In the genomic region with DNA sequence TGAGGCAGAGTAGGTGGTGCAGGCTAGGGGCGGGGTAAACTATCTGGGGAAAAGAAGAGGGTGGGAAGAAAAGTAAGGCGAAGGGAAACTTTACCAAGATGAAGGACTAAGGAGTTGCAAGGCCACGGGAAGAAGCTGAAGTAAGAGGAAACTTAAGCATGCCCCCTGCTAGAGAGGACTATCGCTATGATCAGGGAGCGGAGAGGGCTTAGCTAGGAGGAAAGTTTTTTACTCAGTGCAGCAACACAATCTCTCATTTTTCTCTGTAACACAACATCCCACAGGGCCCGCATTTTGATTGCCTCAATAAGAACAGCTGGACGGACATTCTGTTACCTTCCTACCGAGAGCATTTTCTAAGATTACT, we compare ENCODE assay signal across 8 mouse cellular contexts. TPM values are rescaled to one million over a fixed set of nuclear protein-coding genes. Genes with fewer than 3 reads are reported as not detected.
A peak's percentile ranks its signal among the peaks of the same experiment; 100 is the strongest.
DNase-seq lines count a peak whose midpoint lies in the region; ATAC-seq and TF ChIP-seq lines count a peak whose summit lies in the region.

No protein-coding gene starts in this region.

- no peak for ATAC-seq in hindbrain, postnatal 0 days
- ATAC-seq in midbrain, embryonic 15.5 days (replicated peaks): no peak

- peak overlapping the region; percentile 97; the same call in 1 of the 2 replicates for H3K27ac ChIP-seq in layer of hippocampus, adult 2 months
- H3K27ac ChIP-seq in embryonic facial prominence, embryonic 10.5 days (replicated peaks): peak overlapping the region; percentile 94
- peak overlapping the region; percentile 64; the same call in 1 of the 2 replicates for H3K27ac ChIP-seq in hindbrain, postnatal 0 days
- H3K27ac ChIP-seq in midbrain, embryonic 15.5 days: peak overlapping the region; percentile 95; the same call in 1 of the 2 replicates

- H3K4me2 ChIP-seq in hindbrain, postnatal 0 days (ENCODE audit: low read depth, low read length): peak overlapping the region; percentile 61
- peak overlapping the region; percentile 50 for H3K4me2 ChIP-seq in midbrain, embryonic 15.5 days

- no peaks in the 10 kb centered on the region; the same call in 1 of the 2 replicates for H3K9me3 ChIP-seq in embryonic facial prominence, embryonic 10.5 days
- no peaks in the 10 kb centered on the region for H3K9me3 ChIP-seq in hindbrain, postnatal 0 days (ENCODE audit: low read length)
- no peaks in the 10 kb centered on the region for H3K9me3 ChIP-seq in midbrain, embryonic 15.5 days

- no peak for DNase-seq in layer of hippocampus, adult 2 months (ENCODE audit: low spot score in 2 of 2)
- no peak for DNase-seq in layer of hippocampus, adult 11-12 months (ENCODE audit: low spot score)
- DNase-seq in embryonic facial prominence, embryonic 10.5 days (ENCODE audit: low spot score): no peak
- no peak for DNase-seq in hindbrain, postnatal 0 days (ENCODE audit: low spot score)
- no peak for DNase-seq in cerebellum, postnatal 4 days (ENCODE audit: low spot score in 2 of 2)
- DNase-seq in cerebellum, adult 18-20 months: no peak
- no peak for DNase-seq in thymus, postnatal 0 days (ENCODE audit: low spot score)

- TF ChIP-seq CTCF in layer of hippocampus, adult 2 months (conservative IDR thresholded peaks at IDR 0.05): no peak
- no peak for TF ChIP-seq CTCF in hindbrain, postnatal 0 days (IDR thresholded peaks at IDR 0.05; ENCODE audit: low read depth)

- no peaks in the 10 kb centered on the region for H3K4me1 ChIP-seq in embryonic facial prominence, embryonic 10.5 days
- no peaks in the 10 kb centered on the region for H3K4me1 ChIP-seq in hindbrain, postnatal 0 days (ENCODE audit: insufficient read depth, low read length)
- H3K4me1 ChIP-seq in midbrain, embryonic 15.5 days: peaks cover 5% of the 10 kb centered on the region; the same call in 1 of the 2 replicates

- peaks cover 12% of the 10 kb centered on the region for H3K36me3 ChIP-seq in embryonic facial prominence, embryonic 10.5 days (replicated peaks)
- no peaks in the 10 kb centered on the region for H3K36me3 ChIP-seq in hindbrain, postnatal 0 days (ENCODE audit: insufficient read depth, low read length)
- H3K36me3 ChIP-seq in midbrain, embryonic 15.5 days (replicated peaks): no peaks in the 10 kb centered on the region

- H3K27me3 ChIP-seq in embryonic facial prominence, embryonic 10.5 days (replicated peaks; ENCODE audit: low read depth, poor library complexity, severe bottlenecking): no peaks in the 10 kb centered on the region
- no peaks in the 10 kb centered on the region for H3K27me3 ChIP-seq in hindbrain, postnatal 0 days (ENCODE audit: insufficient read depth, low read length)
- no peaks in the 10 kb centered on the region for H3K27me3 ChIP-seq in midbrain, embryonic 15.5 days (replicated peaks)

- H3K9ac ChIP-seq in hindbrain, postnatal 0 days (replicated peaks; ENCODE audit: low read length): peak overlapping the region; percentile 60; the same call in 1 of the 2 replicates
- no peak overlapping the region for H3K9ac ChIP-seq in midbrain, embryonic 15.5 days

- peak overlapping the region; percentile 74 for H3K4me3 ChIP-seq in layer of hippocampus, adult 2 months
- H3K4me3 ChIP-seq in embryonic facial prominence, embryonic 10.5 days: peak overlapping the region; percentile 65
- peak overlapping the region; percentile 43 for H3K4me3 ChIP-seq in hindbrain, postnatal 0 days (ENCODE audit: low read length)
- peak overlapping the region; percentile 59 for H3K4me3 ChIP-seq in midbrain, embryonic 15.5 days

- WGBS in embryonic facial prominence, embryonic 10.5 days: 22% methylated on average over 8 of the region's 8 CpGs
- WGBS in hindbrain, postnatal 0 days: 26% methylated on average over 8 of the region's 8 CpGs
- 23% methylated on average over 7 of the region's 8 CpGs for WGBS in midbrain, embryonic 15.5 days

RNA-seq across cellular contexts. Expression of gene Cul4b, which starts 10.8 kb away (rescaled TPM):
- total RNA-seq in layer of hippocampus, adult 2 months (2021): 10 to 100 TPM; 34.5 to 36.4 TPM
- polyA plus RNA-seq in embryonic facial prominence, embryonic 10.5 days (2016; fragmentation: Nextera tagmentation; extraction: Ambion mirVana): 48.3 and 50.1 TPM in 2 replicates
- total RNA-seq in hindbrain, postnatal 0 days (2014; rRNA removed): 15.2 and 18.2 TPM in 2 replicates
- 16.8 and 17.1 TPM in 2 replicates for polyA plus RNA-seq in hindbrain, postnatal 0 days (2015; fragmentation: Nextera tagmentation; extraction: Ambion mirVana)
- polyA plus RNA-seq in midbrain, embryonic 15.5 days (2015; fragmentation: Nextera tagmentation; extraction: Ambion mirVana): 14.3 and 16.2 TPM in 2 replicates
- 20.6 and 23.5 TPM in 2 replicates for polyA plus RNA-seq in thymus, postnatal 0 days (2015; fragmentation: Nextera tagmentation; extraction: Ambion mirVana)

RNA-seq across cellular contexts. Expression of gene Mcts1, which starts 35.2 kb away (rescaled TPM):
- total RNA-seq in layer of hippocampus, adult 2 months (2021): 10 to 100 TPM; 83.9 to 92.8 TPM
- 69.3 and 74.1 TPM in 2 replicates for polyA plus RNA-seq in embryonic facial prominence, embryonic 10.5 days (2016; fragmentation: Nextera tagmentation; extraction: Ambion mirVana)
- 26.9 and 36.9 TPM in 2 replicates for total RNA-seq in hindbrain, postnatal 0 days (2014; rRNA removed)
- 173 and 177 TPM in 2 replicates for polyA plus RNA-seq in hindbrain, postnatal 0 days (2015; fragmentation: Nextera tagmentation; extraction: Ambion mirVana)
- polyA plus RNA-seq in midbrain, embryonic 15.5 days (2015; fragmentation: Nextera tagmentation; extraction: Ambion mirVana): 143 and 168 TPM in 2 replicates
- 167 and 185 TPM in 2 replicates for polyA plus RNA-seq in thymus, postnatal 0 days (2015; fragmentation: Nextera tagmentation; extraction: Ambion mirVana)
